Mouse (Mus musculus): ENCODE measurements around the gene Rrh.

GRCm38 (mm10) chr3:129766971-129767794, 55.2 kb downstream of the Rrh start:
- TF ChIP-seq GATA1 (IDR thresholded peaks at IDR 0.05; ENCODE audit: borderline replicate concordance, low read length) (no peak), FLI1 (IDR thresholded peaks at IDR 0.05; ENCODE audit: low read length) (no peak)

Data from megakaryocyte, embryonic 14.5 days (primary cell).